Mouse (Mus musculus): Measurements from ENCODE around the gene Scrg1.

DNA sequence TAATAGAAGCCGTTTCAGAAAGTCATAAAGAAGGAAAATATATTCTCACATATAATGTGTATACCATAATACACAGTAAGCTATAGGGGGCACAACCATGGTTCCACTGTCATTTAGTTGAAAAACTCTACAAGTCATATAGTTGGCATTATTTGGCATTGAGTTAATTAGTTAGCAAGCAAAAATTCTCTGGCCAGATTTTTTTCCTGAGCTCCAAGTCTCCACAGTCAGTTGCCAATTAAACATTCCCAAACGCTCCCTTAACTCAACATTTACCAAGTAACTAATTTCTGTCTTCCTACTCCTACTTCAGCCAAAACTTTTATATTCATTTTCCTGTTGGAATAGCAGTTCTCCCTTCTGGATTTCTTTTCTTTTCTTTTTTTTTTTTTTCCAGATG is 2.4 kb upstream of the Scrg1 start:
- TF ChIP-seq EP300 (IDR thresholded peaks at IDR 0.05; ENCODE audit: low read depth) = no peak
- TF ChIP-seq CTCF (IDR thresholded peaks at IDR 0.05; ENCODE audit: low read depth) = no peak
